Mouse (Mus musculus) liver, adult 2 months (tissue): Measurements from ENCODE around the gene Nrbp1.

Experiments used
- CTCF ChIP-seq: fragments of 200-500 bp; IDR thresholded peaks from 2 replicates; pipeline ENCODE4 v1.5.1; 2011; ENCODE audit warnings: low read depth, low read length, control low read depth
- POLR2A ChIP-seq: fragments of 200-500 bp; IDR thresholded peaks from 2 replicates; pipeline ENCODE4 v1.6.1; 2011; ENCODE audit warnings: low read length, control low read depth; ENCODE audit not compliant: insufficient read depth; ENCODE audit errors: extremely low read depth

DNA sequence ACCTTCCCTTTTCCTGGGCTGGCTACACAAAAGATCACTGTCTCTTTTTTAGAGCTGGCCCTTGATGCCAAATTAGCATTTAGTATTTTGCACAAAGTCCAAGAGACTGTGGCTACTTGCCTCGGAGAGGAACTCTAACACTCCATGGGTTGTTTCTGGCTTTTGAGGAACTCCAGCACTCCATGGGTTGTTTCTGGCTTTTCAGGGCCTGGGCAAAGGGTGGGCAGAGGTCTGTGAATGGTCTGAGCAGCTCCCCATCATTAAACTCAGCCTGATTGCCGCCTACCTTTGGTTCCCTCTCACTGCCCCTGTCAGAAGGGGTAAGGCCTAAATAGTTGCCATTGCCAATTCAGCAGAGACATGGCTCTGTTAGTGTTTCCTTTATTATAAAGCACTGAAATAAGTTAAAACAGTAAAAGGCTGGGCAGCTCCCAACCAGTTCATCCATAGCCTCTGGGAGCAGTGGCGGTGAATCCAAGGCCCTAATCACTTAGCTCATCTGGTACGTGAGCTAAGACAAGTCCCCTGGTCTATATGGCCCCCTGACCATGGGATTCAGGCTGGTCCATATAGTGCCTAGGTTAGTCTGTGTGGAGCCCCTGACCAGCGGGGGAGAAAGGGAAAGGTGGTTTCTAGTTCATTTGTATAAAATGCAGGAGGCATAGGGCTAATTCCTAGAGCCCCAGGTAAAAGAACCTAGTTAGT lies 41.9 kb upstream of the Nrbp1 start:
- no peak for TF ChIP-seq CTCF
- no peak for TF ChIP-seq POLR2A
